Mouse (Mus musculus) G1E (cell line): ENCODE measurements at regions not wholly inside any gene's neighbourhood (a gene's known extent, or its start where the extent isn't known, plus 50 kb on each side); places are given as distances from the start of the nearest gene placed in this dataset.

Experiments
- CTCF ChIP-seq: IDR thresholded peaks from 2 replicates; pipeline ENCODE4 v1.5.1; 2012; ENCODE audit warnings: low read depth, low read length, inconsistent platforms, mixed read lengths
- GATA1 ChIP-seq: IDR thresholded peaks from 2 replicates; pipeline ENCODE4 v1.6.1; 2012; ENCODE audit warnings: borderline replicate concordance, low read length, inconsistent platforms, mixed read lengths
- GATA2 ChIP-seq: IDR thresholded peaks from 2 replicates; pipeline ENCODE4 v1.6.1; 2012; ENCODE audit warnings: low read depth, low read length, inconsistent platforms, borderline replicate concordance
- POLR2AphosphoS5 ChIP-seq: IDR thresholded peaks from 2 replicates; pipeline ENCODE4 v1.6.1; 2012; ENCODE audit warnings: low read depth, low read length, inconsistent platforms; ENCODE audit not compliant: insufficient replicate concordance
- TAL1 ChIP-seq: conservative IDR thresholded peaks from 2 replicates; pipeline ENCODE4 v1.6.1; 2012; ENCODE audit warnings: low read depth, low read length, inconsistent platforms, mixed read lengths

GRCm38 (mm10) chr11:90748448-90748847, 60.3 kb upstream of the Tom1l1 start:
- no peak for TF ChIP-seq CTCF
- TF ChIP-seq POLR2AphosphoS5: no peak
- TF ChIP-seq TAL1: no peak
- TF ChIP-seq GATA2: no peak
- TF ChIP-seq GATA1: no peak
